Mouse (Mus musculus): ENCODE data around the gene Fam169b.

Fam169b gene

GRCm38 (mm10) chr7:68382187-68382586 lies 108.5 kb downstream of the Fam169b start:
- no peak for DNase-seq (ENCODE audit: extremely low spot score, low read depth, low spot score)

- DNase-seq (ENCODE audit: extremely low spot score, low read depth, low spot score), result no peak
Observed at GRCm38 (mm10) chr7:68386767-68387166, 113.1 kb downstream of the Fam169b start.

DNA sequence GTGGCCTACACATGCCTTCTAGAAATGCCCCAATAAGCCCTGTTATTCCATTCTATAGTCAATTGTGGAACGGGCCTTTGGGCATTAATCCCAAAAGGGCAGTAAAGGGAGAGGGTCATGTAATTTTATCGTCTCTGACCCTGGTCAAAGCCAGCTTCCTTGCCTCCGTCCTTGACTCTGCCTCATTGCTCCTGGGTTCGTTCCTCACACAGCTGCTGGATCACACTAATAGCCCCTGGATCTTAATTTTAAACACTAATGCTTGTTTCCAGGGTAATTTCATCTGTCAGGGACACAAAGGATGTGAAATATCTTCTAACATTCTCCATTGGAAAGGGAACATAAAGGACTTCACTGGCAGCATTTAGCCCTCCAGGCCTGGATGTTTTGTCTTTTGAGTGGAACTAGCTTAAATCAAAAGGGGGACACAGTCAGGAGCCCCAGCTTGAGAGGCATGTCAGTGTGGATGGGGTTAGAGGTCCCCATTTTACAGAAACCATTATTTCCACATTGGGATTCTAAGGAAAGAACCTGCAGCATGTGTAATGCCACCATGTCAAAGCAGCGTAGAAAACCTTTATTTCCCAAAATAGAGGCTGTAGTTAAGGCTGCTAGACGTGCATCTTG lies 122.2 kb downstream of the Fam169b start:
- no peak for DNase-seq (ENCODE audit: extremely low spot score, low read depth, low spot score)

DNA sequence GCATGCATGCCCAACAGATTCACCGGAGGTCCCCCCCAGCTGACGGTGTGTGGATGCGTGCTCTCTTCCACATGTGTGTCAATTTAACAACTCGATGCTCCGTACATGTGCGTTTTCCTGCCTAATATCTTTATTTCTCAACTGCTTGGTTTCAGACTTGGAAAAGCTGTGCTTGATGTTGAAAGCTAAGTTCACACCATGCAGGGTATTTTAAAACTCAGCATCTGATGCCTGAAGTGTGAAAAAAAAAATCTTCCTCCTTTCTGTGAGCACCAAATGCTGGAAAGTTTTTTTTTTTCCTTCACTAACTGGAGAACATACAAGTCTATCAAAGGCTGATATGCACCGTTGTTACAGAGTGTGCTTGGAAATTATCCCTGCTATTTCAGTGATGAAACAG lies 126.9 kb downstream of the Fam169b start:
- DNase-seq (ENCODE audit: extremely low spot score, low read depth, low spot score), result no peak

- no peak for DNase-seq (ENCODE audit: extremely low spot score, low read depth, low spot score)
Observed at GRCm38 (mm10) chr7:68408611-68409010, 135.0 kb downstream of the Fam169b start.
